Mouse (Mus musculus): ENCODE measurements at regions not wholly inside any gene's neighbourhood (a gene's known extent, or its start where the extent isn't known, plus 50 kb on each side); places are given as distances from the start of the nearest gene placed in this dataset.

- DNase-seq (ENCODE audit: low read depth), result peak; percentile 30
- TF ChIP-seq CTCF (IDR thresholded peaks at IDR 0.05; ENCODE audit: borderline replicate concordance, extremely low read depth, insufficient read depth, insufficient read length), result no peak
- no peak for TF ChIP-seq POLR2A (IDR thresholded peaks at IDR 0.05; ENCODE audit: borderline replicate concordance, extremely low read depth, insufficient read depth, insufficient read length, poor library complexity, severe bottlenecking)
Observed at GRCm38 (mm10) chr5:74121861-74122630, 53.8 kb upstream of the Usp46 start.

GRCm38 (mm10) chr5:74126015-74126896, 58.0 kb upstream of the Usp46 start:
- TF ChIP-seq POLR2A (IDR thresholded peaks at IDR 0.05; ENCODE audit: borderline replicate concordance, extremely low read depth, insufficient read depth, insufficient read length, poor library complexity, severe bottlenecking) (0 out of 2 replicates have a peak, but pooled peaks have one; percentile 8), CTCF (IDR thresholded peaks at IDR 0.05; ENCODE audit: borderline replicate concordance, extremely low read depth, insufficient read depth, insufficient read length) (no peak)
- DNase-seq (ENCODE audit: low read depth), result peak; percentile 87

GRCm38 (mm10) chr5:74127518-74127917, 59.3 kb upstream of the Usp46 start:
- TF ChIP-seq POLR2A (IDR thresholded peaks at IDR 0.05; ENCODE audit: borderline replicate concordance, extremely low read depth, insufficient read depth, insufficient read length, poor library complexity, severe bottlenecking), result no peak
- TF ChIP-seq CTCF (IDR thresholded peaks at IDR 0.05; ENCODE audit: borderline replicate concordance, extremely low read depth, insufficient read depth, insufficient read length), result no peak

GRCm38 (mm10) chr5:74129636-74130035, 61.4 kb upstream of the Usp46 start:
- TF ChIP-seq POLR2A (IDR thresholded peaks at IDR 0.05; ENCODE audit: borderline replicate concordance, extremely low read depth, insufficient read depth, insufficient read length, poor library complexity, severe bottlenecking), result no peak
- TF ChIP-seq CTCF (IDR thresholded peaks at IDR 0.05; ENCODE audit: borderline replicate concordance, extremely low read depth, insufficient read depth, insufficient read length), result no peak

More at GRCm38 (mm10) chr5:74127518-74127917, 59.3 kb upstream of the Usp46 start:
- no peak for DNase-seq (ENCODE audit: low read depth)

GRCm38 (mm10) chr5:74132671-74133070, 62.4 kb upstream of the Rasl11b start:
- DNase-seq (ENCODE audit: low read depth), result peak; percentile 38
- TF ChIP-seq POLR2A (IDR thresholded peaks at IDR 0.05; ENCODE audit: borderline replicate concordance, extremely low read depth, insufficient read depth, insufficient read length, poor library complexity, severe bottlenecking), result no peak
- no peak for TF ChIP-seq CTCF (IDR thresholded peaks at IDR 0.05; ENCODE audit: borderline replicate concordance, extremely low read depth, insufficient read depth, insufficient read length)

More at GRCm38 (mm10) chr5:74129636-74130035, 61.4 kb upstream of the Usp46 start:
- peak; percentile 63 for DNase-seq (ENCODE audit: low read depth)

GRCm38 (mm10) chr5:74136377-74136776, 58.7 kb upstream of the Rasl11b start:
- TF ChIP-seq CTCF (IDR thresholded peaks at IDR 0.05; ENCODE audit: borderline replicate concordance, extremely low read depth, insufficient read depth, insufficient read length) (no peak), POLR2A (IDR thresholded peaks at IDR 0.05; ENCODE audit: borderline replicate concordance, extremely low read depth, insufficient read depth, insufficient read length, poor library complexity, severe bottlenecking) (no peak)
- no peak for DNase-seq (ENCODE audit: low read depth)

GRCm38 (mm10) chr5:74136868-74137439, 58.1 kb upstream of the Rasl11b start:
- TF ChIP-seq CTCF (IDR thresholded peaks at IDR 0.05; ENCODE audit: borderline replicate concordance, extremely low read depth, insufficient read depth, insufficient read length) (no peak), POLR2A (IDR thresholded peaks at IDR 0.05; ENCODE audit: borderline replicate concordance, extremely low read depth, insufficient read depth, insufficient read length, poor library complexity, severe bottlenecking) (no peak)

GRCm38 (mm10) chr5:74143994-74144393, 51.1 kb upstream of the Rasl11b start:
- TF ChIP-seq CTCF (IDR thresholded peaks at IDR 0.05; ENCODE audit: borderline replicate concordance, extremely low read depth, insufficient read depth, insufficient read length) (no peak), POLR2A (IDR thresholded peaks at IDR 0.05; ENCODE audit: borderline replicate concordance, extremely low read depth, insufficient read depth, insufficient read length, poor library complexity, severe bottlenecking) (no peak)
- no peak for DNase-seq (ENCODE audit: low read depth)

More at GRCm38 (mm10) chr5:74136868-74137439, 58.1 kb upstream of the Rasl11b start:
- DNase-seq (ENCODE audit: low read depth), result no peak

- no peak for DNase-seq (ENCODE audit: low read depth)
- no peak for TF ChIP-seq CTCF (IDR thresholded peaks at IDR 0.05; ENCODE audit: borderline replicate concordance, extremely low read depth, insufficient read depth, insufficient read length)
- TF ChIP-seq POLR2A (IDR thresholded peaks at IDR 0.05; ENCODE audit: borderline replicate concordance, extremely low read depth, insufficient read depth, insufficient read length, poor library complexity, severe bottlenecking), result no peak
Observed at GRCm38 (mm10) chr5:74144765-74145164, 50.3 kb upstream of the Rasl11b start.

Measured in brain, embryonic 14.5 days (tissue).